Mouse (Mus musculus) gastrocnemius, postnatal 4 days (tissue): Measurements from ENCODE around the gene Gon4l. TPM values are rescaled to one million over a fixed set of nuclear protein-coding genes. Genes with fewer than 3 reads are reported as not detected.
A peak's percentile ranks its signal among the peaks of the same experiment; 100 is the strongest.
"Not testable (repeated sequence)": the region's sequence is repeated elsewhere in the genome, so short reads cannot be mapped to it uniquely, and the experiment has no call there.

ENCODE experiments used
- DNase-seq, 2 experiments: peaks; one replicate each; pipeline ENCODE4 v3.0.0; 2021 to 2022; ENCODE audit warnings: low spot score in 2 of 2, mixed read lengths in 2 of 2
- long read RNA-seq, 2 experiments: library from polyadenylated mRNA; stranded (forward); transcript quantifications; one replicate each; pipeline ENCODE4 v2.0.0; 2021
- total RNA-seq, 2 experiments: library from RNA; stranded (reverse); gene quantifications; 2 replicates each; pipeline ENCODE4 v1.2.3; 2021

Gon4l gene
- 10 to 100 TPM; 24.6 to 27.5 TPM for total RNA-seq
- long read RNA-seq, experiment 1, partial matches to known transcripts, result 6 of 6 reads
- long read RNA-seq, experiment 1, other reads (novel, unspliced or antisense), result 0 of 6 reads
- long read RNA-seq, experiment 2, partial matches to known transcripts, result 4 of 5 reads
- long read RNA-seq, experiment 2, other reads (novel, unspliced or antisense), result 1 of 5 reads

GRCm38 (mm10) chr3:88834951-88835491 is at the start of gene Gon4l:
Gon4l (plus strand) TSS chr3:88835231.
- DNase-seq, result not testable (repeated sequence)

GRCm38 (mm10) chr3:88786323-88786722 is 48.7 kb upstream of the Gon4l start:
- DNase-seq, result not testable (repeated sequence)

DNA sequence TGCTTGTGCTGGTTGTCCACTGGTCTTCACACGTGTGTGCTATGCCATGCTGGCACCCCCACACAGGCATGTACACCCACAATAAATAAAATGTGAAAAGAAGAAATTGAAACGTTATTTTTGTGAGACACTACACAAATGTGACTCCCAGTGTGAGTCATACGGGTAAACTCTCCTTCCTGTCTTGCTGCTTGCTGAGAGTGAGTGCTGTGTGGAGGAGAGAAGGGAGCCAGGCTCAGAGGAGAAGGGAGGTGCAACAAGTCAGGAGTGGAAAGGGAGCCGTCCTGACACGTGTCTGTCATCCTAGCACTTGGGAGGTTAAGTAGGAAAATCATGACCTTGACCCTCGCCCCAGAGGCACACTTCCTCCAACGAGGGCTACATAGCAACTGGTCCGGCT is 48.2 kb upstream of the Gon4l start:
- DNase-seq, result not testable (repeated sequence)

DNA sequence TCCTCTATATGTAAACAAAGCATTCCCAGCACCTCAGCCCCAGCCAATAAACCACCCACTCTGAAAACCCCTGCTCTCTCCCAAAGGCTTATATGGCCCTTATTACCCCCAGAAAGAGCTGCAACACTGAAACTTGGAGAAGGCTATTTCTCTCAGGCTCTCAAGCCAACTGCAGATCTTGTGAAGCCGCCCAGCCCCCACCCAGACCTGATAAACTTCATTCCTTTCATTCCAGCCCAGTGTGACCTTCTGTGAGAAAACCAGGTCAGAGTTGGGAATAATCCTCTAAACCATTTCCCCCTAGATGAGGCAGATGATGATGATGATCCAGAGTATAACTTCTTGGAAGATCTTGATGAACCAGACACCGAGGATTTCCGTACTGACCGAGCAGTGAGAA is 47.0 kb upstream of the Gon4l start:
- not testable (repeated sequence) for DNase-seq

GRCm38 (mm10) chr3:88797507-88797906 is 37.5 kb upstream of the Gon4l start:
- DNase-seq, result not testable (repeated sequence)

GRCm38 (mm10) chr3:88803910-88804540 is 31.0 kb upstream of the Gon4l start:
- DNase-seq, result no peak

GRCm38 (mm10) chr3:88825710-88826109 is 9.3 kb upstream of the Gon4l start:
- DNase-seq, result no peak

DNA sequence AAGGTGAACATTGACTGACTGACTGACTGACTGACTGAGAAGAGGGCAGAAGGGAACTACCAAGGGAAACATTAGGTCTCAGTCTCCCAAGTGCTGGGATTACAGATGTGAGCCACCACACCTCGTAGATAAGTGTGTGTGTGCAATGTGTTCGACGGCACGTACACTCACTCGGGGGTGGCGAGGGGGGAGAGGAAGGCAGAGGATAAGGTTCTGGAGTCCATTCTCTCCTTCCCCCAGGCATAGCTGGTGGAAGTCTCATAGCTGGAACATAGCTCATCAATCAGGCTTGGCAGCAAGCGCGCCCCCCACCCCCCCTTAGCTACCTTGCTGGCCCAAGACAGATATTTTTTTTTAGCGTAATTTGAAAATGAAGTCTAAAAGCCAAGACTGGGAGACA is 7.8 kb upstream of the Gon4l start:
- no peak for DNase-seq

- peak in 1 of 2 experiments; percentile 44 for DNase-seq
These were observed 3.6 kb upstream of the Gon4l start for GRCm38 (mm10) chr3:88831177-88832121.

DNA sequence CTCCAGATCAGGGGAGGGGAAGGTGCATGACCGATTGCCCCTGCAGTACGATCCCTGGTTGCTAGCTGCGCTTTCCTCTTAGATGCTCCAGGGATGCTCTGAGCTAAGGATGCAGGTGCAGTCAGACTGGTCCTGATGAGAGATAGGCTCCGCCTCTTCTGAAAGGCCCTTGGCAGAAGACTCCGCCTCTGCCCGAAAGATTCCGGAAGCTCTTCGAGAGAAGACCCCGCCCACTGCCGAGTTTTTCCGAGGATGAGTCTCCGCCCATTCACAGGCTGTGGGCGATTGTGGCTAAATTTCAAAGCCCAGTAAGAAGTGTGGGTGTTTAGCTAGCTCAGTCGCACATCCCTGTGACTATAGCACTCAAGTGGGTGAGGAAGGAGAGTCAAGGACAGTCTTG is 2.6 kb upstream of the Gon4l start:
- peak in 1 of 2 experiments; percentile 12 for DNase-seq

GRCm38 (mm10) chr3:88849172-88849571 is 14.1 kb downstream of the Gon4l start:
- DNase-seq, result no peak

DNA sequence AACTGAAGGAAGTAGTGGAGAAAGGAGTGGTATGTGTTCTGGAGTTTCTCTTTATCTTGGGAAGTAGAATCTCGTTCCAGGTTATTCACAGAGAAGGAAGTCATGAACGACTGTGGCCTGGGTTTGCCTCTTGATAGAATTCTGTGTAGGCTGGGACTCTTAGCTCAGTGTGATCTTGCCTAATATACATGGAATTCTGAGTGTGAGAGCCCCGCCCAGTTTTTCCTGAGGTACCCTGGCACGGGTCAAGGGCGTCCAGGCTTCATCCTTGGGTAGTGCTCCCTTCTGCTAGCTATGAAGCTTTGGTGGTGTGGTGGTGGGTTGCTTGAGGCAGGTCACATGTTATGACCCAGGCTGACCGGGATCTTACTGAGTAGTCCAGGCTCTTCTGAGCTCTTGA is 20.8 kb downstream of the Gon4l start:
- no peak for DNase-seq

DNA sequence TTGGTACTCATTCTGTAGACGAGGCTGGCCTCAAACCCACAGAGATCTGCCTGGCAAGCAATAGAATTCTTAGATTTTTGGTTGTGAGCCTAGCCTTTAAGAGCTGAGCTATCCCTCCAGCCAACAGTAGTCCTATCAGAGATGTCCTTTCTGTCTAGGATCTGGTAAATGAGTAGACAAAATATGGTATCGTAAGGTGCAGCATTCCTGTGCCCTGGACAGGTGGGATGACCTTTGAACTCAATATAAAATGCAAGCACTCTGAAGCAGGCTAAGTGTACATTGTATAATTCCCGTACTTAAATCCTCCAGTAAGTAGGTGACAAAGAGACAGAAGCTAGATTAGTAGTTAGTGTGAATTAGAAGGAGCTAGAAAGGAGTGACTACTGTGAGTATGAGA is 27.1 kb downstream of the Gon4l start:
- no peak for DNase-seq

DNA sequence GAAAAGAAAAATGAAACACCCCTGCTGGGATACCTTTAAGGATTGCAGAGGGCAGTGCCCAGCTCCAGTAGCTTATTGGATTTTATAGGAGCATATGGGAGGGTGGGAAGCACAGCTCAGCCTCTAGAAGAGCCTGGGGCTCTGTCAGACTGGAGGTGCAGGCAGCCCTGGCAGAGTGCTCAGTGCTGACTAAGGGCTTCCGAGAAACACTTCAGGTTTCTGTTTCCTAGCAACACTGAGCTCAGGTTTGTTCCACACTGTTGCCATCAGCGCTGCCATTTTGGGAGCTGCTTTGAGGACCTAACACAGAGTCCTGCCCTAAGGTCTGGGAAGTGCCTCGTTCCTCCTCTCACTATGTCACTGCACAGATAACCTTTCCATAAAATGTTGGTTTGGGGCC is 31.7 kb downstream of the Gon4l start:
- not testable (repeated sequence) for DNase-seq

- not testable (repeated sequence) for DNase-seq
These were observed 32.1 kb downstream of the Gon4l start for GRCm38 (mm10) chr3:88867177-88867576.

GRCm38 (mm10) chr3:88868449-88868848 is 33.4 kb downstream of the Gon4l start:
- DNase-seq, result not testable (repeated sequence)

DNA sequence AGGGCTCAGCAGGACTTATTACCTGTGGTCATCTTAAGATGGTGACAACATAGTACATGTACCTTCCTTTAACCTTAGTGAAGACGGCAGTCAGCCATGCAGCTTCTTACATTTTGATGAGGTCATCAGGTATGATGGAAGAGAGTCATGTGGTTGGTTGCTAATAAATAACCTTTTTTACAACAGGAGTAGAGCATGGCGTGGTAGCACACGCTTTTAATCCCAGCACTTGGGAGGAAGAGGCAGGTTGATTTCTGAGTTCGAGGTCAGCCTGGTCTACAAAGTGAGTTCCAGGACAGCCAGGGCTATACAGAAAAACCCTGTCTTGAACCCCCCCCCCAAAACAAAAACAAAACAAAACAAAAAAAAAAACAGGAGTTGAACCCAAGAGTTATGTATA is 47.5 kb downstream of the Gon4l start:
- not testable (repeated sequence) for DNase-seq

DNA sequence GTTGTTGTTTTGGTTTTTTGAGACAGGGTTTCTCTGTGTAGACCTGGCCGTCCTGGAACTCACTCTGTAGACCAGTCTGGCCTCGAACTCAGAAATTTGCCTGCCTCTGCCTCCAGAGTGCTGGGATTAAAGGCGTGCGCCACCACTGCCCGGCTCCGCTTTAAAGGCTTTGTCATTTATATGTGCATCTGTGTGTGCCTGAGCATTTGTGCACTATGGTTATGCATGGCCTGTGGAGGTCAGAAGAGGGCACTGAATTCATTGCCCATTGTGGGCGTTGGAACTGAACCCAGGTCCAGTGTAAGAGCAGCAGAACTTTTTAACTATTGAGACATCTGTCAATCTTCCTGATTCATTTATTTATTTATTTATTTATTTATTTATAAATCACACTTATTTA is 58.0 kb downstream of the Gon4l start:
- DNase-seq, result not testable (repeated sequence)

GRCm38 (mm10) chr3:88904803-88905202 is 69.8 kb downstream of the Gon4l start:
- no peak for DNase-seq

- DNase-seq, result no peak
These were observed 70.2 kb downstream of the Gon4l start for GRCm38 (mm10) chr3:88905209-88905608.

DNA sequence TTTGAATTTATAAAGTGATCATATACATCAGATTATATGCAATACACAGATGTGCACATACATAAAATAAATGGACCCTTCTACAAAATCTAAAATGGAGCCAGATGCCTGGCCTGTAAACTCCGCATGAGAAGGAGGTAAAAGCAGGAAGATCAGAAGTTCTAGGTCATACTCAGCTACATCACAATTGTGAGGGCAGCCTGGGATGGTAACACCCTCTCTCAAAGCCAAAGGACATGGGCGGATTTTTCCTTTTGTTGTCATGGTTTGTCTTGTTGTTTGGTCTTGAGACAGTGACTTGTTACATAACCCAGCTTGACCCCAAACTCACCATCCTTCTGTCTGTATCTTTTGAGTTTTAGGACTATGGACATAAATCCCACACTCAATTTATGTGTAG is 70.7 kb downstream of the Gon4l start:
- DNase-seq, result no peak
